Mouse (Mus musculus) skeletal muscle tissue, adult 2 months (tissue): ENCODE data around the gene Gnmt.

Experiments used
- DNase-seq: peaks from one replicate; pipeline ENCODE4 v3.0.0-alpha.2; 2012; ENCODE audit warnings: low read depth, low spot score

Gnmt gene

DNA sequence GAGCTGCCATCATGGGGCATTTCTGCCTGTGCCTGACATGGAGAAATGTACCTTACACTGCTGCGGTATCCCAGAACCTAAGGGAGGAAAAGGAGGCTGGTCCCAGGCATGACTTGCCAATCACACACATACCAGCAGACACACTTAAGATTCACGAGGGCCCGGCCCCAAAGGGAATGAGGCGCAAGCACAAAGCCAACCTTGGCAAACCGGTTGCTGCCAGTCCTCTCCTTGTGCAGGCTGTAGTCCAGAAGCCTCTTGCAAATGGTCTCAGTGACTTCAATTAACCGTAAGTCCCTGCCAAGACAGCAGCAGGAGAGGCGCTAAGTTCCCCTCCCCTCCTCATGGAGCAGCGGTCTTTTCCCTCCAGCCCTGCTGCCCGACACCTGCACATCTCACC is 14.0 kb upstream of the Gnmt start:
- DNase-seq: no peak

DNA sequence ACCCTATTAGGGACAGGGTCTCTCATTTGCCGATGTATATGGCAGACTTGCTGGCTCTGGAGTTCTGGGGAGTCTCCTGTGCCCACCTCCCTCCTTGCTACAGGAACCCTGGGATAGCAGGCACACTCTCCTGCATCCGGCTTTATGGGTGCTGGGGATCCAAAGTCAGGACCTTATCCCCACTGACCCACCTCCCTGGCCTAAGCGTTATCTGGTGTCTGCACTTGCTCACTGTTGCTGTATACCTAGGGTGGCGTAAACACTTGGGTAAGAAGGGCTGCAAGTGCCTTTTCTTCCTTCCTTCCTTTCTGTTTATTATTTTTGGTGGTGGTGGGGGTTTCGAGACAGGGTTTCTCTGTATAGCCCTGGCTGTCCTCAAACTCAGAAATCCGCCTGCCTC is 12.3 kb upstream of the Gnmt start:
- no peak for DNase-seq

DNA sequence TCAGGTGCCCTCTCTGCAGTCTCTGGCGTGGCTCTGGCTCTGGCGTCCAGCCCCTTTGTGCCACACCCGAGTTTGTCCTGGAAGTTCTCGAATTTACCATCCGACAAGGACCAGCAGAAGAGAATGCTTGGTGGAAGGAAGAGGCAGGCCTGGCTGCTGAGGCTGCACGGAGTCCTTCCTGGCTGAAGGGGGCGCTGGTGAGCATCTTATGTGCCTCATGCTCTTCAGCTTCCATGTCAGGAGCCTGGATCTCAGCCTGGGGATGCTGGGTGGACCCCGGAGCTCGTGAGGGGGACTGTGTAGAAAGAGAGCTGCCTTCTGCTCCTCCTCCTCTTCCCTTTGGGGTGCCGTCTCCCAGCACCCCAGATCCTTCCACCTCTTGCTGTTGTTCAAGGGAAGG is 7.2 kb upstream of the Gnmt start:
- no peak for DNase-seq

DNA sequence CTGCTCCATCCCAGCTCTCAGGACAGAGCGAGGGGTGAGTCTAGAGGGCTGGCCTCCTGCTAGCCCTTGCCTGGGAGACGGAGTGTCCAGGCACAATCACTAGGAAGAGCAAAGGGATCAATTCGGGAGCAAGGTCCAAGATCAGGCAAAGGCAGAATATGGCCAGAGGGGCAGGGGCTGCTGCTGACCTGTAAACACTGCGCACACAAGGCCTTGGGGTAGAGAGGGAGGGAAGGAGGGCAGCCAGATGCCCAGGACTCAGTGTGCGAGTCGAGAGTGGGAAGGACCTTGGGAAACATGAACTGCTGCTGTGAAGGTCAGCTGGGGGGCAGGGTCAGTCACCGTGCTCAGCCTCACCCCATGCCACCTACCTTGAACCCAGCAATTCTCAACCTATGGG is 6.3 kb upstream of the Gnmt start:
- no peak for DNase-seq

DNA sequence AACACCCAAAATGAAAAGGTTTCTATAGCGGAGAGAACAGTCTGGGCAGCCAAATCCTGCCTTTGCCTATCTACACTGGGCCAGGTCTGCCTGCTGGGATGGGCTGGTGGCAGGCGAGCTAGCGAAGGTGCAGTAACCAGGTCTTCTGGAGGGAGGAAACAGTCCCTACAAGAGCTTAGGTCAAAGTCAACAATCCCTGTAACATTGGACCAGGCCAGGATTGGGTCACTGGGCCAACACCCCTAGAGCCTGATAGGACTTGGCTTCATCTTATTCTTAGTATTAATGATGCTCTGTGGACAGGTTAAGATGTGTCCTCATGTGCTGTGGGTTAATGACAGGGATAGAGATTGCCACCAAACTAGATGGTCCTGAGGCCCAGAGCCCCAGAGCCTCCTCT is 5.1 kb upstream of the Gnmt start:
- DNase-seq: no peak

DNA sequence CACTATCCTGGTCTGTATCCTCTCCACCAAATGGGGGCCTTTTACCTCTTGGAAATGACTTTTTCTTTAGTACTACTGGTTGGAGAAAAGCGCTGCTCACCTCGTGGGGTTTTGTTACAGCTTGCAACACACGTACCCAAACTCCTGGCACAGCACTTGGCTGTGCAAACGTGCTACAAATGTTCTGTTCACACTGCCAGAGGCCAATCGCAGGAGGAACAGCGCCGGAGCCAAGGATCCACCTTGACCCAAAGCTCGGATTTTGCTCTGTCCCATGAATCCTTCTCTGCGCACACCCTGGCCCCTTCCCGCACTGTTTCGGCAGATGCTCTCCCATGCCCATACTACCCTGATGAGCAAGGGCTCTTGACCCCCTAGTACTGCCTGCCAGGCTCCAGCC is 472 bp downstream of the Gnmt start:
- no peak for DNase-seq

DNA sequence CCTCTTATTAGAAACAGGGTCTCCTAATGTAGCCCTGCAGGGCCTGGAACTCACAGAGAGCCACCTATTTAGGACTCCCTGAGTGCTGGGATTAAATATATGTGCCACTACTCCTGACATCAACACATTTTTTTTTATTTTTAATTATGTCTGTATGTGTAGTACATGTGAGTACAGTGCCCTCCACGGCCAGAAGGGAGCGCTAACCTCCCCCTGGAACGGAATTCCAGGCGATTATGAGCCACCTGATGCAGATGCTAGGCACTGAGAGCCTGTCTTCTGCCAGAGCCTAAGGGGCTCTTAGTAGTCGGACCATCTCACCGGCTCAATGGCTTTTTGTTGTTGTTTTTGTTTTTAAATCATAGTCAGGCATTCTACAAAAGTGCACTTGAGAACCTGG is 947 bp downstream of the Gnmt start:
- DNase-seq: no peak

DNA sequence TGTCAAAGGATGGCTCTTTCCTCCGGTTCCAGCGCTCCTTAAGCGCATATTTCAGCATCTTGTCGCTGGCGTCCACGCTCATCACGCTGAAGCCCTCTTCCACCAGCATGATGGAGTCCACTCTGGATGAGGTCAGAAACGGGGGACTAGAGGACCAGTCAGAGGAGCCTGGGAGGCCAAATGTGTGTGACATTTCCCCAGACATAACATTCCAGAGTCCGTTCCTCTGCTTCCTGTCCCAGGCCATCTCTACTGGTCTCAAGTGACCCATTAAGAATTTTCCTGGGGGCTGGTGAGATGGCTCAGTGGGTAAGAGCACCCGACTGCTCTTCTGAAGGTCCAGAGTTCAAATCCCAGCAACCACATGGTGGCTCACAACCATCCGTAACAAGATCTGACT is 1.7 kb downstream of the Gnmt start:
- DNase-seq: no peak

DNA sequence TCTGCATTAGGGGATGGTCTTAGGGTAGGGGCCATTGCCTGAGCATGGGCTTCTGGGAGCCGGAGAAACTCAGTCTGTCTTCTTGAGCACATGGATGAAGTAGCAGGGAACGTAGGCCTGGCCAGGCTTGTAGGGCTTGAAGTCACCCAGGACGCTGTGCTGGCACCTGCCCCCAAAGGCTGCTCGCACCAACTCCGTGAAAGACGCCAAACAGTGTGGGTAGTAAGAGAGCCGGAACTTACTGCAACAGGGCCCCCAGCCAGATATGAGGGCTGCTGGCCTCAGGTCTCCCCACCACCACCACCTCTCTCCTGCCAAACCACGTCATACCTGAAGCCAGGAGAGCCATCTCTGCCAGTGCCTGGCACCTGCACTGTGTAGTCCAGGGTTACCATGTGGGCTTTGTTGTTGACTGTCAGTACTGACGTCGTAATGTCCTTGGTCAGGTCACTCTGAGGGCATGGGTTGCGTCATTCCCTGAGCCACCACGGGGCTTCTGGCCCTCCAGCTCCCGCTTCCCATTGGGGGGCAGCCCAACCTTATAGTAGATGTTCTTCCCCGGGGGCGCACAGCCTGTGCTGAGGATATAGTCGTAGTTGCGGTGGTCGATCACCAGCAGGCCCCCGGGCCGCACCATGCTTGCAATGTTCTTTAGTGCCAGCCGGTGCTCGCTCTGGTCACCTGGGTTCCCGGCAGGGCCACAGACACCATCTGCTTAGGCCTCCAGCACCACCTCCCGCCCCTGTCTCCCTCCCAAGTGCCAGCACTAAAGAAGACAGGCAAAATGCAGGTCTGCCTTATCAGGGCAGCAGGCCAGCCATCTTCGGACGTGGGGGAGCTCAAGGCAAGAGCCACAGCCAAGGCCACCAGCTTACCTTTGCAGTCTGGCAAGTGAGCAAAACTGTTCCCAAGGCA is 3.0 kb downstream of the Gnmt start:
- no peak for DNase-seq

DNA sequence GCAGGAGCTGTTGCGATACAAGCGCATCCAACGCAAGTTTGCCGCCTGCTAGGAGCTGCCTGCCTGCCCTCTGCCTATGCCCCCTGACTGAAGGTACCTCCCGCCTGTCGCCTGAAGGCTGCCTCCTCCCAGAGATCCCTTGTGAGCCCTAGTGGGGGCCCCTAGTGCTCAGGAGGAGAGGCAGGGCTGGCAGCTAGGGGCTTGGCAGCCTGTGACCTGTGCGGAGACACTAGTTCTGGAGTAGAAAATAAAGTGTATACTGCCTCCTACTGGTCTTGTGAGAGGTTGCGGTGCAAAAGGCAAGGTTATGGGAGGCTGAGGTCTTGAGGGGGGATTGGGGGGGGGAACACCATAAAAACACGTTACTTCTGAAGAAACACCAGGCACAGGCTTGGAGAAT is 3.7 kb downstream of the Gnmt start:
- DNase-seq: peak; percentile 31

DNA sequence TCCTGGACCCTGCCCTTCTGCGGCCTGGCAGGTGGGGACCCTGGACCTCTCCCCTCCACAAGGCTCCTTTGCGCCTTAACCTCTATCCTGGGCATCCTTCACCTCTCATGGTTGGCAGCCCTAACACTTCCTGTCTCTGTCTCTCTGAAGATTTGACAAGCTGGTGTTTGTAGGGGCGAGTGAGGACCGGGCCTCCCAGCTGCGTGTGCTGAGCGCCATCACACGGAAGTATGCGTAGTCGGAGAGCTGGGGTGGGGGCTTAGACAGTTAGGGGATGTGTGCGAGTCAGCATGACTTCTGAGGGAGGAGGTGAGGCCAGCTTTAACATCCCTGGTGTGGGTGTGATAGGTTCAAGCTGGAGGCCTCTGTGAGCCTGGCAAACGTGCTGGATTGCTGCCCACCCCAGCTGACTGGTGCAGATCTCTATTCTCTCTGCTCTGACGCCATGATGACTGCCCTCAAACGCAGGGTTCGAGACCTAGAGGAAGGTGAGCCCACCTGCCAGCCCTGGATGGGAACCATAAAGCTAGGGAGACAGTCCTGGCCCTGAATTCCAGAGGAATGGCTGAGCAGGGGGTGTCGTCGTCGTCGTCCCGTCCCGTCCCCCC is 4.4 kb downstream of the Gnmt start:
- no peak for DNase-seq

DNA sequence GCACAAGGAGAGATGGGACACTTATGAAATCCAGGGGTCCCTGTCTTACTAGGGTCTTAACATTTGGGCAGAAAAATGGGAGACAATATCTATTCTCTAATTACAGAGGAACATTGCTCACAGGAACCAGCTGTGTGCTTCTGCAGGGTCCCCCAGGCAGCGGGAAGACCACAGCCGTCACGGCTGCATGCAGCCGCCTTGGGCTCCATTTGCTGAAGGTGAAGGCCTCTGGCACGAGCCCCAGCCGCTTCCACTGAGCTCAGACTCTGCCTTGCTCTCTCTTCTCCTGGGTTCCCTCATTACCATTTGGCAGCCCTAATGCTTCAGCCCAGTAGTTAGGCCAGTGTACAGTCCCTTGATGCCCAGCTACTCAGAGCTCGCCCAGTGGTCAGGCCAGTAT is 7.9 kb downstream of the Gnmt start:
- no peak for DNase-seq

DNA sequence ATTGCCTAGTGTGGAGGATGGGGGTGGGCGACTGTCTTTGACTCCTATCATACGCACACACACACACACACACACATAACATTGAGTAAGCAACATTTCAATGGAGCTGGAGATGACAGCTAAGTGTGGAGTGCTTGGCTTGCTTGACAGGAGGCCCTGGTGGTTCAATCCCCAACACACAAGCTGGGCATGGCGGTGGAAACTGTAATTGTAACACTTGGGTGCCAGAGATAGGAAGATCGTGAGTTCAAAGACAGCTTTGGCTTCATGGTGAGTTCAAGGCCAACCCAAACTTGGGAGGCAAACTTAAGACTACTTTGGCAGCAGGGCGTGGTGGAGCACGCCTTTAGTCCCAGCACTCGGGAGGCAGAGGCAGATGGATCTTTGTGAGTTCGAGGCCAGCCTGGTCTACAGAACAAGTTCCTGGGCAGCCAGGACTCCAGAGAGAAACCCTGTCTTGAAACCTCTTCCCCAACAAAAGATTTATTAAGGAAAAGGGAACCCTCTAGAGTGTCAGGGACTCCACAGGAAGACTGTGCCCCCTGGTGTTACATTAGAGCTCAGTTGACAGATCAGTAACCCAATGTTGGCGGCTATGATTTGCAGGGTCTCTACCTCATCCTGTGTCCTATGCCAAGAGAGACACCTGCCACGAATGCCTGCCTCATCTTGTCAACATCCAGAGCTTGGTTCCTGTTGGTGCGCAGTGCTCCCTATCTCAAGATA is 14.0 kb downstream of the Gnmt start:
- DNase-seq: no peak

DNA sequence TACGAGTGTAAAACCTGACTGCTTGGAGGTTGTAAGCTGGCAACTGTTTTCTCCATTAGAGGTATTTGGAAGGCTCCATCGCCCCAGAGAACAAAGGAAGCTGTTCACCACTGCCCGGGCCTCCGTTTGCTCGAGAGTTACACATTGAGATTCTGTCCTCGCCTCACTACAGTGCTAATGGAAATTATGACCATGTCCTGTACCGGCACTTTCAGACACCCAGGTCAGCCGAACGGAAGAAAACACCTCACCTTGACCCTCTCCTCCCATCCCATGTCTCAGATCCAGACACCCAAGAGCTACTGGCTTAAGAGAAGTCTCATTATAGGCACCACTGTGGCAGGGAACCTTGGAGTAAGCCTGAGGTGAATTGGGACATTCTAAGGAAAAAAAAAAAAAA is 15.1 kb downstream of the Gnmt start:
- DNase-seq: no peak

DNA sequence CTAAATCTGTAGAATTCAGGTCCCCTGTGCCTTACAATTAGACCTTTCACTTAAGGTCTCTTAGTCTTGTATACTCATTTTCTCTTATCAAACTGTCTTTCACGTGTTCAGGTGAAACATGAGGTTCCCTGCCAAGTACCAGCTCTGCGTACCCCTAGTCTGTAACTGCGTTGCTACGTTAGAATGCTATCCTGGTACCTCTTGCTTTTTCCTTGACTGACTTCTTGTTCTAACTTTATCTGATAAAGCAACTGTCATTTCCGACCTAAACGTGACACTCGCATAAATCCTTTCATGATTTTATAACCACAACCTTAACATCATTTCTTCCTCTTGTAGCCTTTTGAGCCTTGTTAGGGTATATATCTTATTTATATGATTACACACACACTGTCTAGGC is 16.5 kb downstream of the Gnmt start:
- no peak for DNase-seq

DNA sequence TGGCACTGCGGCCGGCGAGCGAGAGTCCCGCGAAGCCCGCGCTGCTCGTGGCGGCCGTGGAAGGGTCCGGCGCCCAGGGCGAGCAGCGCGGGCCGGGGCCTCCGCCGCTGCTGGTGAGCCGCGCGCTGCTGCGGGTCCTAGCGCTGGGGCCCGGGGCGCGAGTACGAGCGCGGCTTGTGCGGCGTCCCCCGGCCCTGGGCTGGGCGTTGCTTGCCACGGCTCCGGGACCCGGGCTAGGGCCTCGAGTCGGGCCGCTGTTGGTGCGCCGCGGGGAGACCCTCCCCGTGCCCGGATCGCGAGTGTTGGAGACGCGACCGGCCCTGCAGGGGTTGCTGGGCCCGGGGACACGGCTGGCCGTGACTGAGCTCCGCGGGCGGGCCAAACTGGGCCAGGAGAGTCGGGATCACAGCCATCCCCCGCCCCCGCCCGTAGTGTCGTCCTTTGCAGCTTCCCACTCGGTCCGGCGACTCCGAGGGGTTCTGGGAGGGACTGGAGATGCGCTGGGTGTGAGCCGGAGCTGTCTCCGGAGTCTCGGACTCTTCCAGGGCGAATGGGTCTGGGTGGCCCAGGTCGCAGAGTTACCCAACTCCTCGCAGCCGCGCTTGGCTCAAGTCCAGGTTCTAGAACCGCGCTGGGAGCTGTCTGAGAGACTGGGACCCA is 17.2 kb downstream of the Gnmt start:
- peak; percentile 39 for DNase-seq

DNA sequence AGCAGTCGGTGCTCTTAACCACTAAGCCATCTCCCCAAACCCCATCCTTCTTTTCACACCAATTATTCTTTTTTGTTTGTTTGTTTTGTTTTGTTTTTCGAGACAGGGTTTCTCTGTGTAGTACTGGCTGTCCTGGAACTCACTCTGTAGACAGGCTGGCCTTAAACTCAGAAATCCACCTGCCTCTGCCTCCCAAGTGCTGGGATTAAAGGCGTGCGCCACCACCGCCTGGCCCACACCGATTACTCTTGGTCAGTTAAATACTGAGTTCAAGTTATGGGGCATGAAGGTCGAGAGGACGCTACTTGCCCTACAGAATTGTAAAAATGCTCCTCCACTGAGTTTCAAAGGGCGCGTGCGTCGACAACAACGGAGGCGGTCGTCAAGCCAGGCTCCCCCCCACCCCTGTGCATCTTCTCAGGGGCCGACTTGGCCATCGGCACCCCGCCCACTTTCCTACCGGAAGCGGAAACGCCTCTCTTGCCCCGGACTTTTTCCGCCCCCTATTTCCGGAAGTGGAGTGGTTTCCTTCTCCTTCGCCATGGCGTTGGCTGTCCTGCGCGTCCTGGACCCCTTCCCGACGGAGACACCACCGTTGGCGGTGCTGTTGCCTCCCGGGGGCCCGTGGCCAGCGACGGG is 17.9 kb downstream of the Gnmt start, which contains the start of gene Pex6:
TSS of gene Pex6 (plus strand) at position 505 of the 639 bp plus-strand sequence.
- peak; percentile 88 for DNase-seq

DNA sequence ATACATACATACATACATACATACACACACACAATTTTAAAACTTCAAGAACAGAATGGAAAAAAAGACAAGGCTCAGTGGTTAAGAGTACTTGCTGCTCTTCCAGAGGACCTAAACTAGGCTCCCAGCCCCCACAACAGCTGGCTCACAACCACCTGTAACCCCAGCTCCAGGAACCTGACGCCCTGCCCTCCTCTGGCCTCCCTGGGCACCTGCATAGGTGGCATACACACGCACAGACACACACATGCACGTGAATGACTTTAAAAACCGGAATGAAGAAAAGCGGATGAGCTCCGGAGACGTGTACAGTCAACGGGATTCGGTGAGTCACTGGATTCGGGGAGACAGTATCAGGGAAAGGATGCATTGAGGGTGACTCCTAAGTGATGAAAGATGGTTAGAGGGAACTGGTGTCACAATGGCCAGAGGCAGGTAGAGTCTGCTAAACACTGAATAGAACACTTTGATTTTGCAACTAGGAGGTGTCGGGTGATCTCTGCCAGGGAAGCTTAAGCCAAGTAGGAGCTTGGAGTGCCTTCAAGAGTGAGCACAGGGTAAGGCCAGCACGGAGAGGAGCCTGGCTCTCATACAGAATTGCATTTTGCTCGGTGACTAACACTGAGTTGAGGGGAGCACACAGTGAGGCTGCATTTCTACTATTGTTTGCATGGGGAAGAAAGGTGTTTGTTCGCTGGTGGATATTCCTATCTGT is 22.4 kb downstream of the Gnmt start:
- no peak for DNase-seq

DNA sequence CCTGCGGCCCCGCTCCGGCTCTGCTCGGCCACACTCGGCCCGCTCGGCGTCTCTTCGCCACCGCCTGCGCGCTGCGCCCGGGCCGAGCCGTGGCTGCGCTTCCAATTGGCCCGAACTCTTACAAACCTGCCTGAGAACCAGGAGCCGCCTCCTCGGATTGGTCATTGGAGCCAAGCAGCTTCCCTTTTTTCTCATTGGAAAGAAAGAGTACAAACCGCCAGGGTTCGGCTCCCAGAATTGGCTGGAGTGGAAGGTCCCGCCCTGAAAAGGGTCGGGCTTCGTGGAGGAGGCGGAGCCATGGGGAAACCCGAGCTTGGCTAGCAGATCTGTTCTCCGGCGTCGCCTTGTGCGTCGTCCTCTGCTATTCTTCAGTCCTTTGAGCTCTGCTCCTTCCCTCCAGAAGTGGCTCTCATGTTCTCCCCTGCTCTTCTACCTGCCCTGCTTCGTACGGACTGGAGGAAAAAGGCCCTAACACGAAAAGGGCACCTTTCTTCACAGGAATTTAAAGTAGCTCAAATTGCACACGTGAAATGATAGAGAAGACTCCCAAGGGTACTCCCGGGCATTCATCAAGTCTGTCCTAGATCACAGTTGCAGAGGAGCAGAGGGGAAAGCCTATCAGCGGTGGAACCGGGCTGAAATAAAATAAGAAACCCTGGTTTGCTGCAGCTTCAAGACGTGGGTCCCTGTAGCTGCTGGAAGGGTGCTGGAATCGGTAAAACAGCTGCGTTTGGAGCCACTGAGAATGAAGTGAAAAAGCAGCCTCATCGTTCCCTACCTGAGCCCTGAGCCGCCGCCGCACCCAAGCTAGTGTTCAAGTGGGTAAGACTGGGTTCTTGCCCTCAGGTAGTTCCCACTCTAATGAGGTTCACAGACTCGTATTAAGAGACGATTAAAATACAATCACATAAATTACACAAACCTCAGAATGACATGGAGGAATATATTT is 23.8 kb downstream of the Gnmt start, which contains the start of gene Ppp2r5d:
TSS of gene Ppp2r5d (minus strand) at position 225 of the 949 bp plus-strand sequence.
- DNase-seq: peak; percentile 96
